Comparison of ENCODE assay signal across 7 mouse cellular contexts in genomic region chr3:122419610-122420409, GRCm38 (mm10).
A peak's percentile ranks its signal among the peaks of the same experiment; 100 is the strongest.
DNase-seq lines count a peak whose midpoint lies in the region; ATAC-seq and TF ChIP-seq lines count a peak whose summit lies in the region.

No protein-coding gene starts in this region.

- H3K9ac ChIP-seq in intestine, embryonic 15.5 days = peak overlapping the region; percentile 84
- peak overlapping the region; percentile 84 for H3K9ac ChIP-seq in limb, embryonic 13.5 days
- H3K9ac ChIP-seq in midbrain, embryonic 13.5 days (replicated peaks) = peak overlapping the region; percentile 82

- peak overlapping the region; percentile 40 for H3K4me3 ChIP-seq in cortical plate, adult 2 months (ENCODE audit: insufficient read depth, low read length)
- peak overlapping the region; percentile 81 for H3K4me3 ChIP-seq in intestine, embryonic 15.5 days (replicated peaks)
- H3K4me3 ChIP-seq in limb, embryonic 13.5 days = peak overlapping the region; percentile 69
- H3K4me3 ChIP-seq in midbrain, embryonic 13.5 days (replicated peaks) = peak overlapping the region; percentile 64

- no peak for TF ChIP-seq CTCF in cortical plate, adult 2 months (IDR thresholded peaks at IDR 0.05; ENCODE audit: extremely low read depth, insufficient read depth, low read length)

- peak overlapping the region; percentile 85 for H3K4me2 ChIP-seq in intestine, embryonic 15.5 days (replicated peaks)
- peak overlapping the region; percentile 91 for H3K4me2 ChIP-seq in limb, embryonic 13.5 days (replicated peaks)
- peak overlapping the region; percentile 91 for H3K4me2 ChIP-seq in midbrain, embryonic 13.5 days (replicated peaks)

- under 1% methylated on average over 63 of the region's 63 CpGs for WGBS in intestine, embryonic 15.5 days
- WGBS in limb, embryonic 13.5 days = under 1% methylated on average over 55 of the region's 63 CpGs
- under 1% methylated on average over 63 of the region's 63 CpGs for WGBS in midbrain, embryonic 13.5 days

- peak; percentile 92 for ATAC-seq in intestine, embryonic 15.5 days
- peak; percentile 84 for ATAC-seq in limb, embryonic 13.5 days (ENCODE audit: low FRiP score, low read depth)
- peak; percentile 92 for ATAC-seq in midbrain, embryonic 13.5 days

- 0 out of 2 replicates have a peak overlapping the region, but pooled peaks have one; percentile 9 for H3K27ac ChIP-seq in cortical plate, adult 2 months (ENCODE audit: insufficient read depth, low read length)
- peak overlapping the region; percentile 89 for H3K27ac ChIP-seq in intestine, embryonic 15.5 days
- H3K27ac ChIP-seq in limb, embryonic 13.5 days = no peak overlapping the region; the same call in 1 of the 2 replicates
- peak overlapping the region; percentile 76 for H3K27ac ChIP-seq in midbrain, embryonic 13.5 days

- no peaks in the 10 kb centered on the region for H3K4me1 ChIP-seq in cortical plate, adult 2 months (ENCODE audit: control insufficient read depth, insufficient read depth, low read length)
- 0 out of 2 replicates have a peak, but pooled peaks cover 6% of the 10 kb centered on the region for H3K4me1 ChIP-seq in intestine, embryonic 15.5 days (replicated peaks)
- H3K4me1 ChIP-seq in limb, embryonic 13.5 days = peaks cover 22% of the 10 kb centered on the region
- H3K4me1 ChIP-seq in midbrain, embryonic 13.5 days (replicated peaks) = peaks cover 27% of the 10 kb centered on the region

- TF ChIP-seq POLR2A in cortical plate, adult 2 months (IDR thresholded peaks at IDR 0.05; ENCODE audit: extremely low read depth, insufficient read depth, low read length) = no peak

- DNase-seq in adrenal gland, adult 18-20 months (ENCODE audit: low spot score in 2 of 2) = peak; percentile 78 to 82
- DNase-seq in gastrocnemius, postnatal 4 days (ENCODE audit: low spot score in 2 of 2) = peak; percentile 65 to 80
- peak; percentile 54 for DNase-seq in spleen, adult 12 weeks (ENCODE audit: low spot score)

- no peaks in the 10 kb centered on the region for H3K9me3 ChIP-seq in intestine, embryonic 15.5 days
- H3K9me3 ChIP-seq in limb, embryonic 13.5 days = no peaks in the 10 kb centered on the region
- no peaks in the 10 kb centered on the region for H3K9me3 ChIP-seq in midbrain, embryonic 13.5 days

- H3K27me3 ChIP-seq in intestine, embryonic 15.5 days (replicated peaks) = no peaks in the 10 kb centered on the region
- H3K27me3 ChIP-seq in limb, embryonic 13.5 days = peaks cover 27% of the 10 kb centered on the region
- H3K27me3 ChIP-seq in midbrain, embryonic 13.5 days = peaks cover 31% of the 10 kb centered on the region

- no peaks in the 10 kb centered on the region for H3K36me3 ChIP-seq in intestine, embryonic 15.5 days
- H3K36me3 ChIP-seq in limb, embryonic 13.5 days = no peaks in the 10 kb centered on the region
- no peaks in the 10 kb centered on the region for H3K36me3 ChIP-seq in midbrain, embryonic 13.5 days
